Mouse (Mus musculus) MEL (cell line): ENCODE measurements around the gene Dupd1.

Experiments used
- CTCF ChIP-seq, 3 experiments: IDR thresholded peaks in 2 of 3; conservative IDR thresholded peaks in 1 of 3; 2 replicates each; pipeline ENCODE4 v1.5.1; 2011 to 2012; ENCODE audit warnings: low read length in 3 of 3, low read depth in 2 of 3, mild to moderate bottlenecking in 2 of 3, improper control_type of control experiment in 1 of 3, inconsistent platforms in 1 of 3, mixed read lengths in 1 of 3, moderate library complexity in 1 of 3; ENCODE audit not compliant: control insufficient read depth in 1 of 3, insufficient read depth in 1 of 3, poor library complexity in 1 of 3, severe bottlenecking in 1 of 3
- EP300 ChIP-seq, 2 experiments: IDR thresholded peaks; 2 replicates each; pipeline ENCODE4 v1.6.1; 2011; ENCODE audit warnings: improper control_type of control experiment in 2 of 2, low read length in 2 of 2, low read depth in 1 of 2, mild to moderate bottlenecking in 1 of 2
- GATA1 ChIP-seq: IDR thresholded peaks from 2 replicates; pipeline ENCODE4 v1.6.1; 2011; ENCODE audit warnings: low read depth, low read length, improper control_type of control experiment
- HCFC1 ChIP-seq: IDR thresholded peaks from 2 replicates; pipeline ENCODE4 v1.6.1; 2012; ENCODE audit warnings: low read depth, mild to moderate bottlenecking, inconsistent platforms, low read length, improper control_type of control experiment, moderate library complexity
- NRF1 ChIP-seq: IDR thresholded peaks from 2 replicates; pipeline ENCODE4 v1.6.1; 2014; ENCODE audit warnings: low read depth, mild to moderate bottlenecking, inconsistent platforms, low read length, improper control_type of control experiment, moderate library complexity; ENCODE audit not compliant: poor library complexity, insufficient read depth, severe bottlenecking
- POLR2A ChIP-seq, 2 experiments: IDR thresholded peaks; 2 replicates each; pipeline ENCODE4 v1.6.1; 2011 to 2012; ENCODE audit warnings: low read length in 2 of 2, mild to moderate bottlenecking in 2 of 2, control low read depth in 1 of 2, improper control_type of control experiment in 1 of 2, low read depth in 1 of 2, moderate library complexity in 1 of 2; ENCODE audit not compliant: control insufficient read depth in 1 of 2, insufficient read depth in 1 of 2, poor library complexity in 1 of 2
- POLR2AphosphoS2 ChIP-seq: IDR thresholded peaks from 2 replicates; pipeline ENCODE4 v1.6.1; 2011; ENCODE audit warnings: low read length, improper control_type of control experiment
- POLR2AphosphoS5 ChIP-seq: IDR thresholded peaks from 2 replicates; pipeline ENCODE4 v1.6.1; 2012; ENCODE audit warnings: low read depth, borderline replicate concordance, mild to moderate bottlenecking, inconsistent platforms, low read length, moderate library complexity, mixed read lengths
- SMC3 ChIP-seq: IDR thresholded peaks from 2 replicates; pipeline ENCODE4 v1.6.1; 2011; ENCODE audit warnings: low read depth, low read length, improper control_type of control experiment
- TAL1 ChIP-seq: IDR thresholded peaks from 2 replicates; pipeline ENCODE4 v1.6.1; 2012; ENCODE audit warnings: mild to moderate bottlenecking, inconsistent platforms, low read length, moderate library complexity, mixed read lengths
- TBP ChIP-seq: IDR thresholded peaks from 2 replicates; pipeline ENCODE4 v1.8.0; 2011; ENCODE audit warnings: low read depth, low read length, improper control_type of control experiment

- no peak for TF ChIP-seq TBP
- no peak for TF ChIP-seq CTCF (IDR thresholded peaks at IDR 0.05 in 2 of 3, conservative IDR thresholded peaks at IDR 0.05 in 1 of 3; ENCODE audit: control insufficient read depth in 1 of 3, insufficient read depth in 1 of 3, low read depth in 2 of 3, low read length in 3 of 3, poor library complexity in 1 of 3, severe bottlenecking in 1 of 3)
- no peak for TF ChIP-seq POLR2AphosphoS5
- TF ChIP-seq POLR2A (IDR thresholded peaks at IDR 0.05; ENCODE audit: control insufficient read depth in 1 of 2, insufficient read depth in 1 of 2, low read depth in 1 of 2, low read length in 2 of 2, poor library complexity in 1 of 2) = no peak
- no peak for TF ChIP-seq TAL1
- no peak for TF ChIP-seq EP300 (IDR thresholded peaks at IDR 0.05; ENCODE audit: low read depth in 1 of 2, low read length in 2 of 2)
- no peak for TF ChIP-seq POLR2AphosphoS2
- no peak for TF ChIP-seq HCFC1
- TF ChIP-seq SMC3 = no peak
- TF ChIP-seq NRF1 = no peak
- no peak for TF ChIP-seq GATA1
Measured at GRCm38 (mm10) chr14:21636548-21636947, 77.8 kb downstream of the Dupd1 start.
